Mouse (Mus musculus) kidney, adult 2 months (tissue): ENCODE data around the gene Drd1.

Experiments
- CTCF ChIP-seq: fragments of 200-500 bp; conservative IDR thresholded peaks from 2 replicates; pipeline ENCODE4 v1.5.1; 2011; ENCODE audit warnings: low read depth, mild to moderate bottlenecking, control low read depth, low read length, moderate library complexity, mixed read lengths; ENCODE audit not compliant: insufficient read depth, insufficient read length
- POLR2A ChIP-seq: fragments of 200-500 bp; IDR thresholded peaks from one replicate; pipeline ENCODE4 v1.6.1; 2011; ENCODE audit warnings: low read depth, low read length, control low read depth

DNA sequence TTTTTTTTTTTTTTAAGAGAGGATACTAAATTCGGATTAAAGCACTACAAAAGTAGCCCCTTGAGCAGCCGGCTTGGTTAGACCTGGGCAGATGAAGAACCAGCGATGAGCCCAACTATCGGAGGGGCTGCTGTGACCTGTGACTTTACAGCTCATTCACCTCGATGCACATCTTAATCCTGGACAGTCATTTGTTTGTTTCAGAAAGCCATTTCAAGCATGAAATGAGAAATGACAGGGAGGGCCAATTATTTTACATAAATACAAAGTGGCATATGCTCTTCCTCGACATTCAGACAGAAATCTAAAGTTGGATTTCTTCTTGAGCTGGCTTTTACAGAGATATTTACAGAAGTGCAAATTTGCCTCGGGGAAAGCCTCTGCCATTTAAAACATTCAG lies 3.9 kb downstream of the Drd1 start:
- no peak for TF ChIP-seq CTCF
- TF ChIP-seq POLR2A: no peak
